ENCODE assay signal across 8 mouse cellular contexts in the genomic region with DNA sequence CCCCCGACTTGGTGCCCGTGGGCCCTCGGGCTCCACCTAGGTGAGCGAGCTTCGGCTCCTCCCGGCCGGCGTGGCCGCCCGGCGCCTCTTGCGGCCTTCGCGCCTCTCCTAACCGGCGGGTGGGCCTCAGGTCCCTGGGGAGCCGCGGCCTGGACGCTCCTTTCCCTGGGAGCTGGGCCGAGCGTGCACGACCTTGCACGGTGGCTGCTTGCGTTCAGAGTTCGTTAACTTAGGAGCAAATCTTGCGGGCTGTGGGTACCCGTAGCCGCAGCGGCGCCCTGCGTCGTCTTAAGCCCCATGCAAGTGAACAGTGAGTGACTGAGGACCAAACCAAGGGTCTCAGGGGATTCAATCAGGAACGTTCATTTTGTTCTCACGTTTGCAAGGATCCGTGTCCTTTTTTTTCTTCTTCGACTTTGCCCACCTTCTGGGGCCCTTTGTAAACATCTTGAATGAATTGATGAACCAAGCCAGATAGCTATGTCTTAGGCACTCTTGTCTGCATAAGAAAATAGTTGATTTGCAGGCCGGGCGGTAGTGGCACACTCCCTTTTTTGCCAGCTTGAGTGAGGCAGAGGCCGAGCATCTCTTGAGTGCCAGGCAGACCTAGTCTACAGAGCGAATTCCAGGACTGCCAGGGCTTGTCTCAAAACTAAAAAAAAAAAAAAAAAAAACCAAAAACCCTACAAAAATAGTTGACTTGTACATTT. TPM values are rescaled to one million over a fixed set of nuclear protein-coding genes. Genes with fewer than 3 reads are reported as not detected.
DNase-seq lines count a peak whose midpoint lies in the region; ATAC-seq and TF ChIP-seq lines count a peak whose summit lies in the region.

No protein-coding gene starts in this region.

- peak overlapping the region; percentile 82 for H3K9ac ChIP-seq in heart, embryonic 14.5 days (ENCODE audit: low read length)
- H3K9ac ChIP-seq in forebrain, embryonic 14.5 days (ENCODE audit: low read length): peak overlapping the region; percentile 84

- no peaks in the 10 kb centered on the region for H3K27me3 ChIP-seq in heart, embryonic 14.5 days (ENCODE audit: control insufficient read depth, insufficient read depth, low read length)
- no peaks in the 10 kb centered on the region for H3K27me3 ChIP-seq in Patski
- no peaks in the 10 kb centered on the region for H3K27me3 ChIP-seq in forebrain, embryonic 14.5 days (replicated peaks; ENCODE audit: control insufficient read depth, insufficient read depth, low read length)

- in situ Hi-C loops in Patski (cut with MboI; ENCODE audit: low pct_unique_long_range_greater_than_20kb): loop anchor here (10.0 kb wide), 3 partner anchors 191 to 681 kb away; a partner anchor contains a TSS

- peak overlapping the region; percentile 70 to 88 for H3K4me3 ChIP-seq in heart, embryonic 14.5 days (ENCODE audit: control insufficient read depth in 1 of 2, insufficient read depth in 1 of 2, low read depth in 1 of 2, low read length in 2 of 2)
- H3K4me3 ChIP-seq in forebrain, embryonic 14.5 days (ENCODE audit: low read depth, low read length): peak overlapping the region; percentile 87
- peak overlapping the region; percentile 80 for H3K4me3 ChIP-seq in olfactory bulb, adult 2 months (ENCODE audit: insufficient read depth, low read depth, low read length)

- H3K9me3 ChIP-seq in heart, embryonic 14.5 days (ENCODE audit: control insufficient read depth, low read length): no peaks in the 10 kb centered on the region
- H3K9me3 ChIP-seq in forebrain, embryonic 14.5 days (replicated peaks; ENCODE audit: control insufficient read depth, low read length): no peaks in the 10 kb centered on the region

- H3K4me1 ChIP-seq in heart, embryonic 14.5 days (ENCODE audit: control insufficient read depth in 2 of 2, insufficient read depth in 2 of 2, low read length in 2 of 2): peaks cover 0 to 5% of the 10 kb centered on the region in 2 experiments; a peak in 2 of 4 replicates
- H3K4me1 ChIP-seq in forebrain, embryonic 14.5 days (ENCODE audit: control insufficient read depth, insufficient read depth, low read length): 0 out of 2 replicates have a peak, but pooled peaks cover 7% of the 10 kb centered on the region
- peaks cover 5% of the 10 kb centered on the region; the same call in 1 of the 2 replicates for H3K4me1 ChIP-seq in olfactory bulb, adult 2 months (ENCODE audit: control insufficient read depth, insufficient read depth, low read length)

- TF ChIP-seq POLR2A in olfactory bulb, adult 2 months (IDR thresholded peaks at IDR 0.05; ENCODE audit: insufficient read depth, low read depth, low read length): no peak

- CTCF ChIA-PET in Patski (lab: Charles Lee): interaction anchor here (0.7 kb wide), 1 partner anchor 221 kb away, joined by 3 read pairs; no protein-coding TSS in a partner anchor

- peak overlapping the region; percentile 74 to 87 for H3K27ac ChIP-seq in heart, embryonic 14.5 days (replicated peaks in 1 of 2; ENCODE audit: control insufficient read depth in 1 of 2, insufficient read depth in 1 of 2, low read depth in 2 of 2, low read length in 2 of 2)
- peak overlapping the region; percentile 54; the same call in 1 of the 2 replicates for H3K27ac ChIP-seq in forebrain, embryonic 14.5 days (ENCODE audit: low read depth, low read length)
- no peak overlapping the region for H3K27ac ChIP-seq in olfactory bulb, adult 2 months (ENCODE audit: insufficient read depth, low read depth, low read length)

- POLR2A ChIA-PET in Patski (lab: Charles Lee): interaction anchor here (0.6 kb wide), 2 partner anchors 401 to 553 kb away, joined by 3 to 4 read pairs; no protein-coding TSS in a partner anchor

- ATAC-seq in heart, embryonic 14.5 days (ENCODE audit: insufficient number of reproducible peaks, insufficient read depth, low FRiP score, low read depth): peak; percentile 56; the same call in 1 of the 2 replicates
- peak; percentile 72 for ATAC-seq in Patski
- peak; percentile 79 for ATAC-seq in forebrain, embryonic 14.5 days

- no peak for TF ChIP-seq CTCF in Patski (IDR thresholded peaks at IDR 0.05)
- TF ChIP-seq CTCF in olfactory bulb, adult 2 months (IDR thresholded peaks at IDR 0.05; ENCODE audit: insufficient read depth, low read depth, low read length): no peak

- DNase-seq in heart, adult 8-10 months (ENCODE audit: low spot score): no peak
- DNase-seq in 3134 (ENCODE audit: extremely low read depth, insufficient read length, low spot score) (peak; percentile 77), Patski (ENCODE audit: low read depth, low spot score) (no peak), liver (peak; percentile 34)
- DNase-seq in forebrain, embryonic 14.5 days (ENCODE audit: low spot score): peak; percentile 27
- no peak for DNase-seq in cerebellum, postnatal 36 days

- peak overlapping the region; percentile 74 for H3K4me2 ChIP-seq in heart, embryonic 14.5 days (ENCODE audit: low read length)
- H3K4me2 ChIP-seq in forebrain, embryonic 14.5 days (ENCODE audit: low read length): peak overlapping the region; percentile 82

- WGBS in heart, embryonic 14.5 days: under 1% methylated on average over 40 of the region's 40 CpGs
- WGBS in forebrain, embryonic 14.5 days: under 1% methylated on average over 40 of the region's 40 CpGs
- WGBS in olfactory bulb, adult 2 months: under 1% methylated on average over 40 of the region's 40 CpGs

- H3K36me3 ChIP-seq in heart, embryonic 14.5 days (ENCODE audit: control insufficient read depth, insufficient read depth, low read length): peaks cover 33% of the 10 kb centered on the region
- H3K36me3 ChIP-seq in forebrain, embryonic 14.5 days (ENCODE audit: control insufficient read depth, insufficient read depth, low read length): peaks cover 26% of the 10 kb centered on the region

RNA-seq across cellular contexts. Expression of a gene that starts 0.5 kb away (rescaled TPM):
- 42.9 and 48.4 TPM in 2 replicates for polyA plus RNA-seq in heart, embryonic 14.5 days (2014; fragmentation: Nextera tagmentation; extraction: Ambion mirVana)
- 10 to 100 TPM in 3 of 4 experiments, 1 to 10 TPM in 1; 9.9 to 11.5 (median 10.7) TPM for total RNA-seq in heart, adult 8-10 months (2022)
- polyA plus RNA-seq in Patski (2021): 56.9 TPM
- 31.2 and 31.4 TPM in 2 replicates for polyA plus RNA-seq in forebrain, embryonic 14.5 days (2014; fragmentation: Nextera tagmentation; extraction: Ambion mirVana)
- polyA plus RNA-seq in olfactory bulb, adult 2 months (2012; ENCODE audit: insufficient read depth, insufficient read length, low replicate concordance, missing spikeins): not detected in 2 replicates

RNA-seq across cellular contexts. Expression of a gene that starts 0.6 kb away (rescaled TPM):
- 0.32 and 1.3 TPM in 2 replicates for polyA plus RNA-seq in heart, embryonic 14.5 days (2014; fragmentation: Nextera tagmentation; extraction: Ambion mirVana)
- total RNA-seq in heart, adult 8-10 months (2022): not detected
- polyA plus RNA-seq in Patski (2021): 0.12 TPM
- polyA plus RNA-seq in forebrain, embryonic 14.5 days (2014; fragmentation: Nextera tagmentation; extraction: Ambion mirVana): 0.29 and 0.93 TPM in 2 replicates
- not detected in 2 replicates for polyA plus RNA-seq in olfactory bulb, adult 2 months (2012; ENCODE audit: insufficient read depth, insufficient read length, low replicate concordance, missing spikeins)

Comparison
In these comparisons a context has a peak if more than half of its experiments do, and no peak if none do; other contexts are left out.
1. DNase-seq: peak in 3134 (single experiment), forebrain, embryonic 14.5 days (single experiment) and liver (single experiment); none in heart, adult 8-10 months (single experiment), Patski (single experiment) and cerebellum, postnatal 36 days (0 of 2).
2. Peak in every context shown above with its lines, with median percentiles within 50 percentile points of each other: ATAC-seq and H3K4me3 ChIP-seq.